Mouse (Mus musculus) ES-E14 (cell line): ENCODE measurements around the gene Dlk1. TPM values are rescaled to one million over a fixed set of nuclear protein-coding genes. Genes with fewer than 3 reads are reported as not detected.
A peak's percentile ranks its signal among the peaks of the same experiment; 100 is the strongest.

ENCODE experiments used
- DNase-seq: peaks from one replicate; pipeline ENCODE4 v3.0.0-alpha.2; 2013; ENCODE audit warnings: low read depth, low spot score
- H3K27ac ChIP-seq: 2 replicates; pipeline ENCODE4 v1.5.1; 2012; ENCODE audit warnings: low read depth, mild to moderate bottlenecking, low read length, moderate library complexity, mixed read lengths; ENCODE audit not compliant: poor library complexity, insufficient read depth, severe bottlenecking
- H3K36me3 ChIP-seq: 2 replicates; pipeline ENCODE4 v1.6.1; 2012; ENCODE audit warnings: mild to moderate bottlenecking, low read length, moderate library complexity, mixed read lengths; ENCODE audit not compliant: control insufficient read depth, poor library complexity, insufficient read depth, severe bottlenecking
- H3K4me1 ChIP-seq, 2 experiments: fragments of 150-350 bp in 1 of 2; sonication (generic) in 1 of 2; 2 replicates each; pipeline ENCODE4 v1.6.1; 2012; ENCODE audit warnings: low read length in 2 of 2, mild to moderate bottlenecking in 1 of 2, mixed read lengths in 1 of 2; ENCODE audit not compliant: control insufficient read depth in 2 of 2, insufficient read depth in 2 of 2, poor library complexity in 1 of 2
- H3K4me3 ChIP-seq, 2 experiments: fragments of 150-350 bp in 1 of 2; sonication (generic) in 1 of 2; 2 replicates each; pipeline ENCODE4 v1.5.1; 2012; ENCODE audit warnings: low read length in 2 of 2, low read depth in 1 of 2, mild to moderate bottlenecking in 1 of 2, mixed read lengths in 1 of 2; ENCODE audit not compliant: insufficient read depth in 1 of 2, poor library complexity in 1 of 2, severe bottlenecking in 1 of 2
- H3K9ac ChIP-seq: 2 replicates; pipeline ENCODE4 v1.6.1; 2012; ENCODE audit warnings: low read depth, mild to moderate bottlenecking, low read length, mixed read lengths; ENCODE audit not compliant: poor library complexity, insufficient read depth, severe bottlenecking
- H3K9me3 ChIP-seq: fragments of 150-350 bp; sonication (generic); 2 replicates; pipeline ENCODE4 v1.6.1; 2012; ENCODE audit warnings: low read depth, mild to moderate bottlenecking, low read length; ENCODE audit not compliant: control insufficient read depth, insufficient read depth
- CHD2 ChIP-seq: IDR thresholded peaks from 2 replicates; pipeline ENCODE4 v1.6.1; 2014; ENCODE audit warnings: mild to moderate bottlenecking, low read depth, low read length, inconsistent platforms
- HCFC1 ChIP-seq: IDR thresholded peaks from 2 replicates; pipeline ENCODE4 v1.6.1; 2012; ENCODE audit warnings: low read length, inconsistent platforms, borderline replicate concordance; ENCODE audit not compliant: insufficient read depth
- MAFK ChIP-seq: IDR thresholded peaks from 2 replicates; pipeline ENCODE4 v1.6.1; 2014; ENCODE audit warnings: mild to moderate bottlenecking, low read depth, low read length, inconsistent platforms; ENCODE audit not compliant: insufficient read depth
- ZC3H11A ChIP-seq: IDR thresholded peaks from 2 replicates; pipeline ENCODE4 v1.6.1; 2012; ENCODE audit warnings: low read depth, mild to moderate bottlenecking, inconsistent platforms, low read length, borderline replicate concordance
- ZNF384 ChIP-seq: IDR thresholded peaks from 2 replicates; pipeline ENCODE4 v1.6.1; 2012; ENCODE audit warnings: low read depth, low read length, inconsistent platforms
- in situ Hi-C, 2 experiments: fragments of 600-800 bp; cut with MboI; formaldehyde crosslinking; loops; one replicate each; pipeline ENCODE4 v1.15.1; 2025; ENCODE audit warnings: low sequenced_read_pairs in 2 of 2, inconsistent platforms in 1 of 2; ENCODE audit not compliant: unreplicated experiment in 2 of 2
- total RNA-seq: library from RNA; depleted of rRNA; stranded (reverse); fragments of 300-350 nt; gene quantifications from 2 replicates; pipeline ENCODE4 v1.2.3, GENCODE M21; 2012

Dlk1 gene
- total RNA-seq, 1 experiment: 13.6 TPM

- no peak for DNase-seq
- in situ Hi-C loops: no loop called here
- TF ChIP-seq MAFK: no peak
- TF ChIP-seq HCFC1: no peak
- no peak for TF ChIP-seq ZC3H11A
- no peak for TF ChIP-seq CHD2
- no peak for TF ChIP-seq ZNF384
- Histone ChIP-seq H3K4me1 (no peaks in the 10 kb centered on the region), H3K4me3 (no peak overlapping the region), H3K9ac (no peak overlapping the region), H3K27ac (no peak overlapping the region), H3K36me3 (no peaks in the 10 kb centered on the region), H3K9me3 (no peaks in the 10 kb centered on the region)
Observed at GRCm38 (mm10) chr12:109493381-109493780, 40.8 kb downstream of the Dlk1 start.

DNA sequence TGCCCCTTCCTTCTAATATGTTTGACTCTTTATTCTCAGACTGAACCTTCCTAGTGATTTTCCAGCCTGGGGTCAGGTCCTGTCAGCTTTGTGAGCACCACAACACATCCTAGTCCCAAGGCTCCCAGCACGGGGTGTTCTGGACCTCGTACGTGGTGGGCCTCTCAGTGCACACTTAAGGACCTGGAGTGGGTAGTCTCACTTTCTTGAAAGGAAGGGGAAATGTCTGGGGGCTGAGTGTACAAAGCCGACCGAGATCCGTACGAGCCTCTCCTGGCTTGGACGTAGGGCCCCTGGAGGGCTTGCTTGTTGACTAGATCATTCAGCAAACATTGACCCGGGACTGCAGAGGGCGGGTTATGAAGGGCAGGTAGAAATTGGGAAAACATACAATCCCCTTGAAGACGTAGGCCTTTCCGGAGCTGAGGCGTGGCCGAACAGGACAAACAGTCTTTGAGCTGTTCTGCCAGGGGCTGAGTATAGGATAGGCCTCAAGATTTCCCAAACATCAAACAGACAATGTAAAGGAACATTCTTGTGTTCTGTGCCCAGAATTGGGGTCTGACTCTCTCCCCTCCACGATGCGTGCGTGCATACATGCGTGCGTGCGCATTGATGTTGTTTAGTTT is 42.5 kb downstream of the Dlk1 start:
- Histone ChIP-seq H3K27ac (no peak overlapping the region), H3K9me3 (no peaks in the 10 kb centered on the region), H3K36me3 (no peaks in the 10 kb centered on the region), H3K9ac (no peak overlapping the region), H3K4me1 (no peaks in the 10 kb centered on the region), H3K4me3 (no peak overlapping the region)
- no peak for TF ChIP-seq HCFC1
- TF ChIP-seq CHD2: no peak
- no peak for TF ChIP-seq ZC3H11A
- in situ Hi-C loops: no loop called here
- no peak for DNase-seq

DNA sequence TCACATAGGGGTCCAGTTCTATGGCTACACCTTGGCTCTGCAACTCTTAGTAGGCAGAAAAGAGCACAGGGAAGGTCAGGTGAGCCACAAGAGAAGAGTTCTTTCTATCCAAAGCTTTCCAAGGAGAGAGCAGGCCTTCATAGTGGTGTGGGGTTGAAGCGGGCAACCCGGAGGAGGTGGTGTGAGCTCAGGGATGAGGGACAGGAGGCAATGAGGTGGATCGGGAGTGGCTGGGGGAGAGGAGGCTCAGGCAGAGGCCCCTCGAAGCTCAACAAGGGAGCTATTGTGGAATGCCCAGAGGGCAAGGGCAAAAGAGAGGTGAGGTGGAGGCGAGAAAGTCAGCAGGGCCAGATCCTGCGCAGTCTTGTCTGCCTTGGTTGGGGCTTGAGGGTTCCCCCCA is 43.8 kb downstream of the Dlk1 start:
- H3K9ac ChIP-seq: no peak overlapping the region
- no peak overlapping the region for H3K4me3 ChIP-seq
- H3K9me3 ChIP-seq: no peaks in the 10 kb centered on the region
- H3K27ac ChIP-seq: no peak overlapping the region
- no peak for TF ChIP-seq CHD2
- no peak for TF ChIP-seq ZNF384
- no peak for TF ChIP-seq MAFK
- no peak for TF ChIP-seq HCFC1
- no peak for TF ChIP-seq ZC3H11A
- in situ Hi-C loops: no loop called here
- no peak for DNase-seq
- H3K4me1 ChIP-seq: no peaks in the 10 kb centered on the region
- H3K36me3 ChIP-seq: no peaks in the 10 kb centered on the region

DNA sequence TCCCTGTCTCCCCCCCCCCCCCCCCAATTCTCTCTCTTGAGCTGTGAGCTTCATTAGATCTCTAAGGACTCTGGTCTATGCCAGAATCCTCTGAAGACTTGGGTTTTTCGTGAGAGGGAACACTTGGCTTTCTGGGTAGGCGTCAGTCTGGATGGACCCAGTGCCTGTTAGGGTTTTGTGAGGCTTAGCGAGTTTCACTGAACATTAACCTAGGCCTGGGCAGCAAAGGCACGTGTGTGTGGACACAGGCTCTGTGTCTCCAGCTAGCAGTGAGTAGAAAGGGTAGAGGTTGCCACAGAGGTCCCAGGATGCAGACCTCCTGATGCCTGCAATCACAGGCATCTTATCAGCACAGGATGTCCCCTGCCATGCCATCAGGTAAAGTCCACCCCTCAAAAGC is 48.4 kb downstream of the Dlk1 start:
- in situ Hi-C loops: no loop called here
- Histone ChIP-seq H3K9me3 (no peaks in the 10 kb centered on the region), H3K4me3 (no peak overlapping the region), H3K4me1 (no peaks in the 10 kb centered on the region), H3K27ac (peak overlapping the region; percentile 13; the same call in 1 of the 2 replicates), H3K36me3 (no peaks in the 10 kb centered on the region), H3K9ac (no peak overlapping the region)
- TF ChIP-seq CHD2 (no peak), HCFC1 (no peak), ZC3H11A (no peak), MAFK (no peak), ZNF384 (no peak)
- DNase-seq: no peak
